Mouse (Mus musculus) heart, adult 2 months (tissue): ENCODE data around the gene Mefv. TPM values are rescaled to one million over a fixed set of nuclear protein-coding genes. Genes with fewer than 3 reads are reported as not detected.

ENCODE experiments used
- DNase-seq, 2 experiments: peaks; one replicate each; pipeline ENCODE4 v3.0.0; 2021
- H3K27ac ChIP-seq: fragments of 200-600 bp; 2 replicates; pipeline ENCODE4 v1.8.1; 2022
- H3K27me3 ChIP-seq: fragments of 200-500 bp; 2 replicates; pipeline ENCODE4 v1.6.1; 2012; ENCODE audit warnings: mild to moderate bottlenecking, low read length, inconsistent platforms, mixed read lengths; ENCODE audit not compliant: control insufficient read depth, insufficient read depth
- H3K36me3 ChIP-seq: fragments of 200-500 bp; 2 replicates; pipeline ENCODE4 v1.6.1; 2012; ENCODE audit warnings: low read length, inconsistent platforms; ENCODE audit not compliant: control insufficient read depth, insufficient read depth
- H3K4me1 ChIP-seq: fragments of 200-500 bp; 2 replicates; pipeline ENCODE4 v1.6.1; 2011; ENCODE audit warnings: low read length; ENCODE audit not compliant: control insufficient read depth, insufficient read depth
- H3K4me3 ChIP-seq: fragments of 200-600 bp; 2 replicates; pipeline ENCODE4 v1.8.1; 2022
- H3K79me2 ChIP-seq: fragments of 200-500 bp; replicated peaks from 2 replicates; pipeline ENCODE4 v1.6.1; 2012; ENCODE audit warnings: mild to moderate bottlenecking, inconsistent platforms, low read length, moderate library complexity, mixed read lengths; ENCODE audit not compliant: control insufficient read depth, insufficient read depth
- H3K9ac ChIP-seq: fragments of 200-500 bp; 2 replicates; pipeline ENCODE4 v1.6.1; 2012; ENCODE audit warnings: low read depth, mild to moderate bottlenecking, control low read depth, inconsistent platforms, low read length, mixed read lengths
- CTCF ChIP-seq: fragments of 200-600 bp; IDR thresholded peaks from 2 replicates; pipeline ENCODE4 v1.8.1; 2022; ENCODE audit warnings: antibody characterized with exemption, mild to moderate bottlenecking, moderate library complexity
- EP300 ChIP-seq: fragments of 200-500 bp; IDR thresholded peaks from 2 replicates; pipeline ENCODE4 v1.6.1; 2011; ENCODE audit warnings: low read depth, low read length, control low read depth; ENCODE audit not compliant: insufficient read depth
- POLR2A ChIP-seq: fragments of 200-500 bp; IDR thresholded peaks from 2 replicates; pipeline ENCODE4 v1.6.1; 2011; ENCODE audit warnings: mild to moderate bottlenecking, low read depth, low read length, control low read depth; ENCODE audit not compliant: insufficient read depth
- WGBS: fragments of 180-500 bp; shearing (Covaris S2); methylation state at CpG from one replicate; pipeline ENCODE4 v1.1.7; 2018; 5-methylcytosine and 5-hydroxymethylcytosine counted together
- intact Hi-C: fragments of 180-260 bp; cut with DNase I; formaldehyde crosslinking; loops from one replicate; pipeline ENCODE4 v1.15.1; 2025
- polyA plus RNA-seq: library from polyadenylated mRNA; depleted of rRNA; stranded (reverse); fragments of >200 nt; gene quantifications from 2 replicates; pipeline ENCODE4 v1.2.3, GENCODE M21; 2012
- total RNA-seq, 2 experiments: library from RNA; stranded (reverse); gene quantifications; 2 replicates each; pipeline ENCODE4 v1.2.3; 2021

Gene Mefv
- total and polyA plus RNA-seq, 3 experiments = 0.06 TPM; not detected in 2

GRCm38 (mm10) chr16:3733198-3733732, 15.4 kb upstream of the Mefv start:
- no peak overlapping the region for H3K27ac ChIP-seq
- TF ChIP-seq POLR2A (no peak), CTCF (no peak)
- no peaks in the 10 kb centered on the region for H3K36me3 ChIP-seq
- no peak overlapping the region for H3K9ac ChIP-seq
- no peaks in the 10 kb centered on the region for H3K79me2 ChIP-seq
- no peak overlapping the region for H3K4me3 ChIP-seq
- DNase-seq = no peak
- 77% methylated on average over 1 of the region's 1 CpGs for WGBS
- H3K4me1 ChIP-seq = no peaks in the 10 kb centered on the region
- intact Hi-C loops = no loop called here
- no peaks in the 10 kb centered on the region for H3K27me3 ChIP-seq

DNA sequence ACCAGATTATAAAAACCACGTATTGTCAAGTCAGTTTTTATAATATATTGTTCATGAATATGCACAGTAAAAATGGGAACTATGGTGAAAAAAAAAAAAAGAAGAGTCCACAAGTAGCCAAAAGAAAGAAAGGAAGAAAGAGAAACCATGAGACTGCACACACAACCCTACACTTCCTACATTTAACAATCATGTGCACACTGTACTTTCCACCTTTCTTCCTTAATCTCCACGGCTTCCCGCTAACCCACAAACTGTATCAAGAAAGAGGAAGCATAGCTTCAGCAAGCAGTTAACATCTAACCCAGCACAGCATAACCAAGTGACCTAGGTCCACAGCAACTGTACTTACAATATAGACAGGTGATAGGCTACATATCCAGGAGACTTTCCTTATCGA, 14.7 kb upstream of the Mefv start:
- Histone ChIP-seq H3K9ac (no peak overlapping the region), H3K4me3 (no peak overlapping the region), H3K27ac (no peak overlapping the region), H3K79me2 (no peaks in the 10 kb centered on the region), H3K36me3 (no peaks in the 10 kb centered on the region), H3K4me1 (no peaks in the 10 kb centered on the region), H3K27me3 (no peaks in the 10 kb centered on the region)
- intact Hi-C loops = no loop called here
- TF ChIP-seq EP300 (no peak), POLR2A (no peak), CTCF (no peak)
- WGBS = 72% methylated on average over 4 of the region's 4 CpGs
- DNase-seq = no peak

- no peaks in the 10 kb centered on the region for H3K36me3 ChIP-seq
Observed at GRCm38 (mm10) chr16:3727980-3728720, 10.3 kb upstream of the Mefv start.

GRCm38 (mm10) chr16:3723231-3723630, 5.3 kb upstream of the Mefv start:
- no peak overlapping the region for H3K27ac ChIP-seq
- H3K27me3 ChIP-seq = no peaks in the 10 kb centered on the region
- H3K79me2 ChIP-seq = no peaks in the 10 kb centered on the region
- 55% methylated on average over 3 of the region's 3 CpGs for WGBS
- no peak for TF ChIP-seq EP300
- TF ChIP-seq POLR2A = no peak
- peak in 1 of 2 experiments; percentile 10 for DNase-seq
- H3K4me3 ChIP-seq = no peak overlapping the region
- H3K4me1 ChIP-seq = no peaks in the 10 kb centered on the region
- no peaks in the 10 kb centered on the region for H3K36me3 ChIP-seq
- H3K9ac ChIP-seq = no peak overlapping the region
- intact Hi-C loops = no loop called here

More at GRCm38 (mm10) chr16:3727980-3728720, 10.3 kb upstream of the Mefv start:
- 77% methylated on average over 6 of the region's 6 CpGs for WGBS
- no peaks in the 10 kb centered on the region for H3K4me1 ChIP-seq
- intact Hi-C loops = no loop called here
- H3K27ac ChIP-seq = no peak overlapping the region
- no peak for DNase-seq
- TF ChIP-seq EP300 (no peak), POLR2A (no peak), CTCF (no peak)
- H3K27me3 ChIP-seq = no peaks in the 10 kb centered on the region
- no peaks in the 10 kb centered on the region for H3K79me2 ChIP-seq
- no peak overlapping the region for H3K9ac ChIP-seq
- H3K4me3 ChIP-seq = no peak overlapping the region

DNA sequence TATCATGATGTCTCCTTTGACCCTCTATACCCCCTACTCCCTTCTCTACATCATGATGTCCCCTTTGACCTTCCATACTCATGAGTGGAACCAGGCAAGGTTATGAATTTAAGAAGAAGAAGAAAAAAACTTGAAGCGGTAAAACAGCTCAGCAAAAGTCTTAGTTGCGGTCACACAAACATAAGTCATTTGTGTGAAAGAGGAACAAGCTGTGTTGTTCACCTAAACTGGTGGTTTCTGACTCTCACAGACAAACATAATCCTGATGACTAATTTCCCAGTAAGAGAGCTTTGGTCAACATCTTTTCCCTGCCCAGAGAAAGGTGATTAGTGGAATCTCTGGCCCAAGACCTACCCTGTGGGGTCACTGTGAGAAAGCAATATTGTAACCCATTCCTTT, 3.2 kb downstream of the Mefv start:
- Histone ChIP-seq H3K4me3 (no peak overlapping the region), H3K9ac (no peak overlapping the region), H3K27me3 (no peaks in the 10 kb centered on the region), H3K36me3 (no peaks in the 10 kb centered on the region), H3K27ac (no peak overlapping the region), H3K4me1 (no peaks in the 10 kb centered on the region), H3K79me2 (no peaks in the 10 kb centered on the region)
- WGBS = 87% methylated on average over 2 of the region's 2 CpGs
- intact Hi-C loops = no loop called here
- DNase-seq = no peak
- TF ChIP-seq CTCF = no peak
- TF ChIP-seq EP300 = no peak
- TF ChIP-seq POLR2A = no peak

- Histone ChIP-seq H3K36me3 (no peaks in the 10 kb centered on the region), H3K79me2 (no peaks in the 10 kb centered on the region), H3K4me3 (no peak overlapping the region), H3K27me3 (no peaks in the 10 kb centered on the region), H3K4me1 (no peaks in the 10 kb centered on the region; the same call in 1 of the 2 replicates), H3K27ac (no peak overlapping the region), H3K9ac (no peak overlapping the region)
- TF ChIP-seq EP300 (no peak), POLR2A (no peak)
- intact Hi-C loops = no loop called here
- WGBS = 72% methylated on average over 6 of the region's 6 CpGs
- no peak for DNase-seq
Observed at GRCm38 (mm10) chr16:3706680-3707079, 11.2 kb downstream of the Mefv start.
